ENCODE assay signal across 20 mouse cellular contexts in genomic region chr19:49360715-49361114, GRCm38 (mm10).
"Had no signal": no experiment of that assay in that cellular context is flagged by ENCODE, and none has a peak within 500 bp of the region (broad histone marks: within the 10 kb centered on the region; RNA-seq: fewer than 3 reads in every experiment).

No protein-coding gene starts in this region.

- DNase-seq: kidney, adult 9 months; kidney, postnatal 14 days; layer of hippocampus, adult 9-11 months; liver; liver, embryonic 13.5 days; lung, embryonic 14.5 days; lung, postnatal 36 days; right cerebral cortex, postnatal 25 days; spleen, adult 18-20 months; thymus, postnatal 36 days had no signal

- H3K4me2 ChIP-seq: limb, embryonic 13.5 days; liver, embryonic 13.5 days; lung, embryonic 14.5 days; midbrain, embryonic 13.5 days; stomach, embryonic 15.5 days had no signal

- H3K27me3 ChIP-seq: limb, embryonic 13.5 days; liver, embryonic 13.5 days; megakaryocyte, embryonic 14.5 days; midbrain, embryonic 13.5 days; stomach, embryonic 15.5 days had no signal

- H3K4me3 ChIP-seq: layer of hippocampus, adult 2 months; limb, embryonic 10.5 days; limb, embryonic 13.5 days; liver, embryonic 13.5 days; megakaryocyte, embryonic 14.5 days; midbrain, embryonic 10.5 days; midbrain, embryonic 13.5 days; myocyte; stomach, embryonic 15.5 days had no signal

- H3K36me3 ChIP-seq: limb, embryonic 10.5 days; limb, embryonic 13.5 days; liver, embryonic 13.5 days; midbrain, embryonic 10.5 days; midbrain, embryonic 13.5 days; stomach, embryonic 15.5 days had no signal

- ATAC-seq: lung, postnatal 0 days; midbrain, embryonic 13.5 days; midbrain, embryonic 16.5 days had no signal

- H3K9ac ChIP-seq: limb, embryonic 13.5 days; liver, embryonic 13.5 days; lung, embryonic 14.5 days; midbrain, embryonic 13.5 days; stomach, embryonic 15.5 days had no signal

- H3K27ac ChIP-seq: layer of hippocampus, adult 2 months; limb, embryonic 10.5 days; limb, embryonic 13.5 days; liver, embryonic 13.5 days; midbrain, embryonic 10.5 days; midbrain, embryonic 13.5 days; stomach, embryonic 15.5 days had no signal

- H3K4me1 ChIP-seq: limb, embryonic 13.5 days; liver, embryonic 13.5 days; megakaryocyte, embryonic 14.5 days; midbrain, embryonic 10.5 days; midbrain, embryonic 13.5 days; stomach, embryonic 15.5 days had no signal

- H3K9me3 ChIP-seq: limb, embryonic 10.5 days; limb, embryonic 13.5 days; liver, embryonic 13.5 days; midbrain, embryonic 10.5 days; midbrain, embryonic 13.5 days; stomach, embryonic 15.5 days had no signal
